Mouse (Mus musculus): ENCODE results near the gene Agbl5.

DNA sequence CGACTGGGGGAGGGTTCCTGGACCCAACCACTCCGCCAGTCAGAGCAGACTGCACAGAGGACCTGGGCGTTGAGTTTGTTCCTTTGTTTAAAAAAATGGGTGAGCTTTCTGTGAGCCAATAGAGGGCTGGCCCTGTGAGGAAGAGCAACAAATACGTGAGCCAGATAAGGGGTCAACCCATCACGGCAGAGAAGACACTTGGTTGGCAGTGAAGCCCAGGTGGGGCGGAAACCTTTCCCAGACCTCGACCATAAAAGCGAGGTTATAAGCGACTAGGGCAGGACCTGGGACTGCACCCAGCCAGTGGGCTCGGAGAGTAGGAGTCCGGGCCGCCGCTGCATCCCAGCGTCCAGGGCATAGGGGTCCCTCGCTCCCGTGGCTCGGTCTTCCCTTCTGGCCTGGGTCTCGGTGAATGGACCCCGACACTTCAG lies 1.1 kb upstream of the Agbl5 start:
- peak; percentile 55; the same call in 1 of the 2 replicates for TF ChIP-seq GATA1 (IDR thresholded peaks at IDR 0.05; ENCODE audit: low read length)
- TF ChIP-seq TAL1 (IDR thresholded peaks at IDR 0.05; ENCODE audit: low read length): no peak

Data from erythroblast, embryonic 14.5 days (primary cell).